Mouse (Mus musculus) retina, adult 2 months (tissue): ENCODE measurements around the gene Bahcc1.

Experiments used
- DNase-seq: peaks from one replicate; pipeline ENCODE4 v3.0.0-alpha.2; 2012; ENCODE audit warnings: low read depth, low spot score

Gene Bahcc1

DNA sequence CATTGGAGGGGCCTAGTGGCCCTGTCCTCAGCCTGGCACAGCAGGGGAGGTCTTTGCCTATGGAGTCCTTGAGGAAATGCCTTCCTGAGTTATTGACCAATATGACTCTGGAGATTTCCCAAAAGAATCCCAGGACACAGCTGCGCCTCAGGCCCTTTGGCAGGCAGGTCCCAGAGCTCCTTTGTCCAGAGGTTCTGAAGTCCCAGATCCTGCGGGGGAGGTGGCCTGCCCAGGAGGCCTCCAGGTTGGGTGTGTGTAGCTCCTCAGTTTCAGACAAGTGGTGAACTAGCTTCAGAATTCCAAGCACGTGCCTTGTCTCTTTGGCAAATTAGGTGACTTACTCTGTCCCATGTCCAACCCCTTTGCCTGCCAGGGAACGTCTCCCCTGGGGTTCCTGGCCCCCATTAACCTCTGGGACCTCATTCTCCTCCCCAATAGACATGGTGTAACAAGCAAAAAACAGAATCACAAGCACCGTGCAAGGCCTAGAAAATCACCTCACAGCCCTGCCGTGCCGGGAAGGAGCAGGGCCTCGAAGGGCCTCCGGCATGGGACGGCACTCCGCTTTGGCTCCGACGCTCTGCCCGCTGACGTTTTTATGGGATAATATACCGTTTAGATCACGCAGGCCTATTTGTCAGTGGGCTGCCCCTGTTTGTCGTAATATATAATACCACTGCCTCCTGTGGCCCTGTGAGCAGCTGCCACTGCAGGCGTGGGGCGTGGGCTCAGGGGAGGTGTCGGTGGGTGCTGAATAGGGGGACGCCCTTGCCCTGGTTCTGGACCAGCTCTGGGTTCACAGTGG is 10.2 kb downstream of the Bahcc1 start:
- no peak for DNase-seq

DNA sequence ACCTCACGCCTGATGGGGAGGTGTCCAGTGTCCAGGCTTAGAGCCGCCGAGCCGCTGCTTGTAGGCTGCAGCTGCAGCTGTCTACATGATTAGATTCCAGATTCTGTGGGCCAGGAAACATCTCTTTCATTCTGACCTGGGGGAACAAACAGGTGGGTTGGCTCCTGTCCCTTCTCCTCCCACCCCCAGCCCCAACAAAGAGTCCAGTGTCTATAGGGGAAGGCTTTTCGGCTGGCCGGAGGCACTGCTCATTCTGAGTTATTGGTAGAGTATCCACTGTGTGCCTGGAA is 10.7 kb downstream of the Bahcc1 start:
- no peak for DNase-seq

DNA sequence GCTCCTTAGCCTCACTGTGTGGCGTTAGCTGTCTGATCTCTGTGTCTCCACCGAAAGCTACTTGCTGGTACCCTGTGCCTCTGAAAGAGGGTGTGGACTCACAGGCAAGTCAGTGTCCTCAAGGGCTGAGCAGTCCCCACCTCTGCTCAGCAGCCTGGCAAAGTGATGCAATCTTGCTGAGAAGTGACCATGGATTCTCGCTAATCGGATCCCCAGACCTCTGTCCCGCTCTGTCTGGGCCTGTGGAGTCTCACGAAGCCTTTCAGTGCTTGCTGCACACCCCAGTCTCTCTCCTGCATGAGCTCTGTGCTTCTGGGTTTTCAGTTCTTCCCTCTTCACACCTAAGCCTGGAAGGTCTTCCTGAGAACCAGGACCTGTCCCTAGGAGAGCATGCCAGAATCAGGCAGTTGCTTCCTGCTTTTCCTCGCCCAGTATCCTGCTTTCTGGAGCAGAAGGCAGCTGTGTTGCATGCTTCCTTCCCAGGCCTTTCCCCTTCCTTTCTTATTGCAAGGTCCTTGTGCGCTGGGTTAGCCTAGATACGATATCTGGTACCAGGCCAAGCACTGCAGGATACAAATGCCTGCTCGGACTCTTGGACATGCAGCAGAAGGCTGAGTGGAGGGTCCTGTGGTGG is 15.5 kb downstream of the Bahcc1 start:
- no peak for DNase-seq

DNA sequence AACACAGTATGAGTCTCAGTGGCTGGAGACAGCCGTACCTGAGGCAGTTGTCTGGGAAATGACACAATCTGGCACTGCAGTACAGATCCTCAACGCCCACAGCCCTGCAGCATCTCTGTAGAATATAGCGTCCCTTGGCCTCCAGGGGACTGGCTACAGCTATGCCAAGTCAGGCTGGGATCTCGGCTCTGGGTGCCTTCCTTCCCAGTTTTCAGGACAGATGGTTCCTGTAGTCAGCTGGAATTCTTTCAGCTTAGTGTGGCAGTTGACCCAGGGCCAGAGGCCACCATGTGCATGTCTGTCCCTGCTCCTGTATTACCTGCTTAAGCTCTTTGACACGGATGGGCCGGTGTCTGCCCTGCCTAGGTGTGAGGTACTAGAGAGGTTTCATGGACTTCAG is 16.2 kb downstream of the Bahcc1 start:
- DNase-seq = no peak

DNA sequence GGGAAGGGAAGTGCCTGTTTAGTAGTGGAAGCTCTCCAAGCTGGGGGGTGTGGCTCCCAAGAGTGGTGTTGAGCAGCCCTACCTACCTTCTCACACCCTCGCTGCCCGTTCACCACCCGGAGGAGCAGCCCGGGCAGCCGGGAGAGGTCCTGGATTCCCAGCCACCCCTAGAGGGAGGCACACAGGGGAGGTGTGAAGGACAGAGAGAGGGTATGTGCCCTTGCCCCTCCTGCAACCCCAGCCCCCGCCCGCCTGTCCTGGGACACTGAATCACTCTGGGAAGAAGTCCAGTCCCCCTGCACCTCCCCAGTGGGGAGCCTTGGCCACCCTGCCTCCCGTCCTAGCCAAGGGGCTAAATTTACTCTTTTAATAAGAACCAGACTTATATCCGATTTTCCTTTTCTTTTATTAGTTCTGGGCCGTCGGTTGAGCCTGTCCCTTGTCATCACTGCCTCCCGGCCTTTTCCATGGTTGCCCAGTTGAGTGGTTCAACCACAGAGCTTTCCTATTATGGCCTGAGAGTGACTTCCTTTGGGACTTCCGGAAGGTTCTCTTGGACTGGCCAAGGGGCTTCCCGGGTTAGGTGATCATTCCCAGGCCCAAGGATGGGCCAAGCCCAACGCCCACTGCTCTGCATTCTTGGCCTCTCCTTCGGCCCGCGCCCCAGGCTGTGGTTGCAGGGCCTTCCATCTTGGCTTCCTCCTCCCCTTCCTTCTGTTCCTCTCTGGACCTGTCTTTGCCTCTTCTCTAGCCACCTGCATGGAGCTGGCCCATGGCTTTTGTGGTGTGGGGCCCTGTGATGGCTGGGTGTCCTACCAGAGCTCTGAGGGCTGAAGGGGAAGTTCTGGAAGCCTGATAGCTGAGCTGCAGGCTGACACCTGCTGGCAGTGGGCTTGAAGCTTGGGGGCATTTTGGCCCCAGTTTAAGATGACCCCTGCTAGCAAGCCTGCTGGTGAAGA is 18.5 kb downstream of the Bahcc1 start:
- no peak for DNase-seq

DNA sequence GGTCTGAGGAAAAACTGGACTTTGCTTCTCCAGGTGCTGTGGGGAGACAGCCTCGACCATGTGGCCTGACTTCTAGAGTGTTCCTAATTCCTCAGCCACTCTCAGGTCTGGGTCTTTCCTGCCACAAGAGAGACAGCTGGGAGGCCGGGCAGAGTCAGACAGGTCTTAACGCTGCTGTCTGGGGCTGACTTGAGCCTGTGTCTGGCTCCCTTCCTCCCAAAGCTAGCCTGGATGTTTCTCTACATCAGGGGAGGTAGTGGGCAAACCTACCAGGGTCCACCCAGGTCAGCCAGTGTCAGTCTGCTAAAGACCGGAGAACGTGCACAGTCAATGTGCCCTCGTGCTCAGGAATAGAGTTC is 19.2 kb downstream of the Bahcc1 start:
- DNase-seq = no peak

DNA sequence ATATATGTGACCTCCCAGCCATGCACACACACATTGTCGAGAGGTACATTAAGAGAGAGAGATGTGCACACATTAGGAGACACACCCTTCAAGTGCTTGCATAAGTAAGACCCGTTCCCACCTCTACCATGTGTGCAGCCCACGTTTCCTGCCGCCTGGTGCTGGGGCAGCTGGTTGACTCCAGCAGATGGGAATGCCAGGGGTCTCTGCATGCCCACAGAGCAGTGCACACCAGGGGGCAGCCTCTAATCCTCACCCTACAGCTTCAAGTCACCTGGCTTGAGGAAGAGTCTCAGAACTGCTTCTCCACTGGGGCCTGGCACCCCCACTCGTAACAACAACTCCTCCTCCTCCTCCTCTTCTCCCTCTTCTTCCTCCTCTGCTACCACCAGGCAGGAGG is 19.7 kb downstream of the Bahcc1 start:
- no peak for DNase-seq

DNA sequence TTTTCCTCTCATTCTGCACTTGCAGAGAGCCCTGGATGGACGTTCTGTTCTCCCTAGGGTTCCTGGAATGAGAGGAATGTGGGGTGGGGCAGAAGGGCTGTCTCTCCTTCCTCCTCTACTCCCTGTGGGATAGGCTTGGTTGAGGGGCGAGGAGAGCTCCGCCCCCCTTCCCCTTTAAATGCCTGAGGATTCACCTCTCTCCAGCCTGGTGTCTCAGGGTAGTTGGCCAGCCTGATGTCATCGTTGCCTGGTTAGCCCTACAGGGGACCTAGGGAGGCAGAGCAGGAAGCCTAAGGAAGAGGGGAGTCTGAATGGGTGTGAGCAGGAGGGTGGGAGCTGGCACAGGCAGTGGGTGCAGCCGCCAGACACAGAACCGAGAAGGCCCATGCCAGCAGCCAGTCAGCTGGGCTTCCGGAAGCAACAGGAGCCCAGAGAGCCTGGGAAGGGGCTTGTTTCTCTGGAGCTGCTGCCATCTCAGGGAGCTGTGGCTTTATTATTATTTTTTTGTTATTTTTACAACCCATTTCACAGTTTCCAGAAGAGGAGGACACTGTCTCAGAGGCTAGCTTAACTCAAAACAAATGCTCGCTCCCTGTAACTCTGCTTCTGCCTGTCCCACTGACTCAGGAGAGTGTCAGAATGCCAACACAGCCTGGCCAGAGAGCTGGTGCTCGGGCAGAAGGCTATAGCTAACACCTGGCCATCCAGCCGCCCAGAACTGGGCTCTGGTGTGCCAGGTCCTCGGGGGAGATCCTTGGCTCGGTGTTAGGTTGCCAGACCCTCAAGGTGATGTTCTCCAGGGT is 20.3 kb downstream of the Bahcc1 start:
- no peak for DNase-seq

DNA sequence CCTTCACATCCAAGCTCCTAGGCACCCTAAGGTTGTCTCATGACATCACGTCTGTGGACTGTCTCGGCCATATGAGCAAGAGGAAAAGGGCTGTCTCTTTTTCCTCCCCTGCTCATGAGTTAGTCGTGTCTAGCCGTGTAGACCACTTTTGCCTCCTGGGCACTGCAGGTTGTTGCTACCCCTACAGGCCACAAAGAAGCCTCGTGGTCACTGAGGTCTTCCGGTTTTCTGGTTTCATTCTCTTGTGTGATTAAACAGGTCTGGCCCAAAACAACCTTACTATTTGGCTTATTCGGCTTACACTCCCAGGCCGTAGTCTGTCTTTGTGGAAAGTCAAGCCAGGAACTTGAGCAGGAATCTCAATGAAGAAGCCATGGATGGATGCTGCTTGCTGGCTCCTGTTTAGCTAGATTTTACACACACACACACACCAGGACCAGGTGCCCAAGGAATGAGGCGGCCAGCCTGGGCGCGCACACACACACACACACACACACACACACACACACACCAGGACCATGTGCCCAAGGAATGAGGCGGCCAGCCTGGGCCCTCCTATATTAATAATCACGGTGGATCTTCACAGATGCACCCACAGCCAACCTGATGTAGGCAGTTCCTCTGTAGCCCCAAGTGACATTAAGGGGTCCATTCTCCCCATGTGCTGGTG is 21.0 kb downstream of the Bahcc1 start:
- DNase-seq = no peak

DNA sequence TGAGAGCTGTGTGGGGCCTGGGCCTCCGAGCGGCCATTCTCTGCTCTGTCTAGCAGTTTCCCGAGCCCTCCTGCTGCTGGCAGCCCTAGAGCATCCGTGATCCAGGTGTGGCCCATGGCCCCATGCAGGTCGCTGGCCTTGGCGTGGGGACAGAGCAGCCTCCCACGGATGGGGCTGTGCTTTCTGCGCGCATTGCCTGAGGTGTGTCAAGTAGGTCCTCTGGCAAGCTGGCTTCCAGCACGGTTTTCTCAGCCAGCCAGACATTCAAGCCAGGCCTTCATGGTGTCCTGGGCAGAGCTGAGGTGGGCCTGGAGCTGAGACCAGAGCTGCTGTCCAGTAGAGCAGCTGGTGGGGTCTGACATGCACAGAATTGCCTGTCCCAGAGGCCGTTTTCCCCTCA is 21.7 kb downstream of the Bahcc1 start:
- no peak for DNase-seq

DNA sequence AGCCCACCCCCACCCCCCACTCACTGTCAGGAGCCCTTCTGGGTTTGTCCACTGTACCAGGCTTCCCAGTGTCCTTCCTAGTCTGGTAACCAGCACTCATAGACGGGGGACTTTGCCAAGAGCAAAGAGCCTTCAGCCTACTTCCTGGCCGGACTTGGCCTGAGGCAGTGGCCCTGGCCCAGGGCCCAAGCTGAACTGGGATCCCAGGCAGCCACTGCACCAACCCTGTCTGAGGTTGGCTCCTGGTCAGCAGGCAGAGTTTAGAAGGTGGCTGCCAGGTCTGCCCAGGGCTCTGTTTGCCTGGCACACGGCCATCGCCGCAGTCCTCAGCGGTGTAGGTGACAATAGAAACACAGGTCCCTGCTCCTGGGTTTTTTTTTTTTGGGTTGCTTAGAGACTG is 22.3 kb downstream of the Bahcc1 start:
- DNase-seq = no peak

DNA sequence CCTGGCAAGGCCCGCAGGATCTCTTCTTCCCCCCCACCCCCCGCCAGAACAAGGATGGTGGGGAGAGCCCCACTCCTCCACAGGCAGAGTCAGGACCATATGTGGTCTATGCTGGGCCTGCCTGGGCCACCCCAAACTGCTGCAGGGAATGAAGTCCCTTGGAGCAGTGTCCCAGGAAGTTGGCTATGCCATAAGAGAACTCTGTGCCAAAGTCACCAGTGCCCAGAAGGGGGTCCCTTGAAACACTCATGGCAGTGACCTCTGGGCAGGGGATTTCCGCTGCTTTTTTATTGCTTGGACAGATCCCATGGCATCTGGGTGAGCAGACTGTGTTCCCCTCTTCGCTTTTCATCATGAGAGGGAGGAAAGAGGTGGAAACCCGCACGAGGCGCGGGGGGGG is 22.8 kb downstream of the Bahcc1 start:
- no peak for DNase-seq

DNA sequence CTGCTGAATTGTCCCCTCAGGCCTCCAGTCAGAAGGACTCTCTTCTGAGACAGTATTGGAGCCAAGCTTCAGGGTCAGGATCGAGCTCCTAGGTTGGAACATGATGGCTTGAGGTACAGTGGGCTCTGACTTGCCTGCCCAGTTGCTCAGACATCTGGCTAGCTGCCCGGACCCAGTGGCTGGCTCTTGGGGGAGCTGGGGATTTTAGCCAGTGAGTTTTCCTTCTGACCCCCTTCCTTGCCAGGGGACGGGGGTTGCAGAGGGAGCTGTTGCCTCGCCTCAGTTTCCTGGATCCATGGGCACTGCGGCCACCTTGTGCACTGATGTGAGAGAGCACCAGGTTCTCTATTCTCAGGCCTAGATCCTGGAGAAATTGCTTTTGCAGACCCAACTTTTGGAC is 23.4 kb downstream of the Bahcc1 start:
- no peak for DNase-seq

DNA sequence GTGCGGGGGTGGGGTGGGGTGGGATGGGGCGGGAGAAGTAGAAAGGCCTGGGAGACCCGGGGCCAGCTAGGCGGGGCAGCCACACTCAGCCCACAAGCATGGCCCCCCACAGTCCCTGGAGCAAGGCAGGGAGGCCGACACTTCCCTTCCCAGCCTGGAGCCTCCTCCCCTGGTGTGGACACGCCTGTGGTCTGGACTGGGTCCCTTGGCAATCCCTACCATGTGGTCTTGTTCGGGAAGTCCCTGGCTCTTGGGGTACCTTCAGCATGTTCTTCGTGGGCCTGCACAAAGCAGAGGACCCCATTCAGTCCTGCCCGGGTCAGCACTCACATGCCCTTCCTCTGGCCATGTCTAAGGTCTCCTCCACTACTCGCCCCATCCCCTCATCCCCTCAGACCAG is 23.8 kb downstream of the Bahcc1 start:
- DNase-seq = no peak

DNA sequence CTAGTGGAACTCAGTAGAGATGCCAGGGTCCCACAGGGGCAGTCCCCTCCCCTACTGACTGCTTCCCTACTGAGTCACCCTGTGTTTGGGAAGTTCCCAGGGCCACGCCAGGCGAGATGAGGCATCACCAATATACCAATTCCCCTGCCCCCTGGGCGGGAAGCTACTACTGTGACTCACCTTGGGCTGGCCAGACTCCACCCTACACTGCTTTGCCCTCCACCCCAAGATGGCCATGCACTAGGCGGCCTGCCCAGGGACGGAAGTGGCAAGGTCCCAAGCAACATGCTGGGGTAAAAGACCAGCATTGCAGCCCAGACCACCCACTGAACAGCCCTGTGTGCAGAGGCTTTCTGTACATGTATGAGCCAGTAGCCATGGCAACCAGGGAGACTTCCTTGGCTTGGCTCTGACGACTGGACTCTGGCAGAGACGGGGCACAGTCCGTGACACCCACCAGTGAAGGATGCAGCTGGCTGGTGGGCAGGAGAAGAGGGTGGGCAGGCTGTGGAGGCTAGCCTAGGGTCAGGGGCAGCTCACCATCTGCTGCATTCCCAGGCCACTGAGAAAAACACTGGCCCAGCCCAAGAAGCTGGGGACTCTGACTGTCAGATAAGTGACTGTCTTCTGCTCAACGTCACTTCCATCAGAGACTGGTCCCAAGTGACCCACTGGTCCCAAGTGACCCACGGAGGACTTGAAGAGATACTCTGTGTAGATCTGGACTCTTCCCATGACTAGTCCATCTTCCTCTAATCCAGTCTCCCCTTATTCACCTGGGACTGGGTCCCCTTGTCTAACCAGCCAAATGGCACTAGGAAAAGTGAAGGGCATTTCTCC is 24.5 kb downstream of the Bahcc1 start:
- DNase-seq = no peak

DNA sequence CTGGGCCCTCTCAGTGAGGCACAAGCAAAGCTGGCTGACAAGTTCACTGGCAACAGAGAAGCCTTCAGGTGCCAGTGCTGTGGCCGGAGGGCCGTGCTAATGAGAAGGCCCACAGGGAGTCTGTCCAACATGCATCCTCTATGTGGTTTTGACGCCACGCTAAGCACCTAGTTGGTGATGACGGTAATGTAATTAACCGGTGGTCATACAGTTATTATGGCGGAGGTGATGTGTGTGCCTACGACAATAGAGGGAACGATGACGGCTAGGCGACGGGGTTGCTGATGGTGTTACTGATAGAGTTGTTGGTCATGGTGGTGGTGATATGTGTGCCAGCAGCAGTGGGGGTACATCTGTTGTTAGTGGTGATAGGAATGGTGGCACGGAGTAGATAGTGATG is 25.2 kb downstream of the Bahcc1 start:
- no peak for DNase-seq

DNA sequence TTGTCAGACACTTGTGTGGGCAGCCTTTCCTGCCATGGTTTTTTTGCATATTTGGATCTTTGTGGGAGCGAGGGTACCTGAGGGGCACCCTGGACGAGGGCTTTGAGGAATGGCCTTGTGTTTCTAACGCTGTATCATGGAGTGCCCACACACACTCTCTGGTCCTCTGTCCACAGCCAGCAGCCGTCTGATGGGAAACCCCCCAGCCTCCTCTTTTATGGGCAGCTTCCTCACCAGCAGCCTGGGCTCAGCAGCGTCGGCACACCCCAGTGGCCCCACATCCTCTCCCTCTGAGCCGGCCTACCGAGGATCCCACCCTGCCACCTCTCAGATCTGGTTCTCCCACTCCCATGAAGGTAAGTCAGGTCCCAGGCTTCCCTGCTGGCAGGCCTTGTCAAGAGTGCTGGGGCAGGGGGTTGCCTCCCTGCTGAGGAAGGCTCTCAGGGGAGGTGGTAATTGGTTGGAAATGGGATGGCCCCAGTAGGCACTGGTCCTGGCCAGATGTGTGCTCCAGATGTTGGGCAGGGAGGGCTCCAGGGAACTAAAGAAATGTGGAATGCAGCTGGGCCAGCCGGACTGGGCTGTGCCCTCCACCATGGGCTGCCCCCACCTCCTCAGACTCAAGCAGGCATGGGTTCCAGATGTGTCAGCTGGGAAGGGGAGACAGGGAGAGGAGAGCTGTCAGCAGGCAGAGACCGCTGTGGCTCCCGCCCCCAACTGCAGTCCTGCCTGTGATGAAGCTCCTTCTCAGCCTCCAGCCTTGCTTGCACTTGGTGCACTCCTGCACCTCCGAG is 26.3 kb downstream of the Bahcc1 start:
- no peak for DNase-seq

DNA sequence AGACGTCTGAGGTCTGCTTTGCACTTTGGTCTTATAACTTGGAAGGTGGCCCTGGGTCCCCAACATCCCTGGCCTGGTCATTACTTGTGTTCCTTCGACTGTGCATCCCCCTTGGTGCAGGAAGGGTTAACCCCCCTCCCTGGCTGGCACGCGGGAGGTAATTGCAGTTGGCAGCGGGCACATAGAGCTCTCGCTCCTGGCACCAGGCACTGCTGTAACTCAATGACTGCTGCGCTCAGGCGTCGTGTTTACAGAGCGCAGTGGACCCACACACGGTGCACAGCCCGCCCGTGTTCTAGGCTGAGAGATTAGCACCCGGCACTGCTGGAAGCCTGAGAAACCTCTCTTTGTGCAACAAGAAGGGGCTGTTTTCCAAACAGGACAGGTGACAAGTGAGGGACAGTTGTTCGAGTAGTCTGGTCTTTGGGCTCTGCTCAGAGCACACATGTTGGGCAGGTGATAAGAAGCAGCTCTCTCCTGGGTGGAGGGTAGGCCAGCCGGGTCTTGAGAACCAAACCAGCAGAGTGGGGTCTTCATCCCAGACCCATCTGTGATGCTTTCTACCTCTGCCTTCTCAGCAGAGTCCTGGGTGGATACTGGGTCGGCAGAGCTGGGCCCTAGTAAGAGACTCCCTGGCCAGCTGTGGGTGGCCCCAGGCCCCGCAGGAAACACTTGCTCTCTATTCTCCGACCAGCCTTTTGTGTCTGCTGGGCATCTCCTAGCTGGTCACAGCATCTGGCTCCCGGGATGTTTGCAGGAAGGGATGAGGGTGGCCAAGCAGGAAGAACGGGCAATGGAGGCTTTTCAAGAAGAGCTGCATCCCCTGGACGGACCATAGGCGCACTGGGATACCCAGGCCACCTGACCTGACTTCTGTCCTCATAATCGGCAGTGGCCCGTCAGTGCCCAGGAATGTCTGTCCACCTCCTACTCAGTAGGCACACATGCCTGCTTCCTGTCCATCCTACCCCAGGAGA is 27.3 kb downstream of the Bahcc1 start:
- no peak for DNase-seq
